Mouse (Mus musculus) lung, embryonic 16.5 days (tissue): ENCODE measurements around the gene Tril. TPM values are rescaled to one million over a fixed set of nuclear protein-coding genes. Genes with fewer than 3 reads are reported as not detected.
A peak's percentile ranks its signal among the peaks of the same experiment; 100 is the strongest.

Experiments used
- ATAC-seq: fragments of 200-750 bp; cut with Nextera tagmentation; 2 replicates; pipeline ENCODE4 v1.8.0; 2017; ENCODE audit warnings: low read depth, mild to moderate bottlenecking, moderate library complexity
- H3K27ac ChIP-seq: fragments of 300-500 bp; sonication (generic); 2 replicates; pipeline ENCODE4 v1.5.1; 2014; ENCODE audit warnings: mild to moderate bottlenecking, control low read depth, low read length
- H3K27me3 ChIP-seq: fragments of 300-500 bp; sonication (generic); 2 replicates; pipeline ENCODE4 v1.6.1; 2014; ENCODE audit warnings: low read depth, low read length, mixed read lengths; ENCODE audit not compliant: control insufficient read depth, insufficient read depth
- H3K36me3 ChIP-seq: fragments of 300-500 bp; sonication (generic); 2 replicates; pipeline ENCODE4 v1.6.1; 2014; ENCODE audit warnings: low read length; ENCODE audit not compliant: control insufficient read depth, insufficient read depth
- H3K4me1 ChIP-seq: fragments of 300-500 bp; sonication (generic); replicated peaks from 2 replicates; pipeline ENCODE4 v1.6.1; 2014; ENCODE audit warnings: low read length, mixed read lengths; ENCODE audit not compliant: control insufficient read depth, insufficient read depth
- H3K4me2 ChIP-seq: fragments of 300-500 bp; sonication (generic); 2 replicates; pipeline ENCODE4 v1.6.1; 2014; ENCODE audit warnings: low read depth, low read length, control low read depth
- H3K4me3 ChIP-seq: fragments of 300-500 bp; sonication (generic); 2 replicates; pipeline ENCODE4 v1.5.1; 2014; ENCODE audit warnings: mild to moderate bottlenecking, low read length, control low read depth
- H3K9ac ChIP-seq: fragments of 300-500 bp; sonication (generic); 2 replicates; pipeline ENCODE4 v1.6.1; 2014; ENCODE audit warnings: low read length, control low read depth
- H3K9me3 ChIP-seq: fragments of 300-500 bp; sonication (generic); 2 replicates; pipeline ENCODE4 v1.6.1; 2016; ENCODE audit warnings: low read length; ENCODE audit not compliant: control insufficient read depth
- WGBS: fragments of 180-500 bp; shearing (Covaris S2); extraction: QIAGEN DNeasy Blood & Tissue Kit; methylation state at CpG from one replicate; pipeline ENCODE4 v1.1.7; 2014; 5-methylcytosine and 5-hydroxymethylcytosine counted together
- polyA plus RNA-seq: library from polyadenylated mRNA; unstranded; fragments of >200 nt; fragmentation: Nextera tagmentation; extraction: Ambion mirVana; gene quantifications from 2 replicates; pipeline ENCODE4 v1.2.1, GENCODE M21; 2015

Gene Tril
- polyA plus RNA-seq, 1 experiment from 2014 or later, result 38.9 TPM

GRCm38 (mm10) chr6:53779526-53779925 is 41.1 kb downstream of the Tril start:
- Histone ChIP-seq H3K27me3 (no peaks in the 10 kb centered on the region; the same call in 1 of the 2 replicates), H3K36me3 (no peaks in the 10 kb centered on the region), H3K9ac (no peak overlapping the region), H3K4me3 (no peak overlapping the region), H3K27ac (no peak overlapping the region), H3K4me1 (no peaks in the 10 kb centered on the region), H3K9me3 (no peaks in the 10 kb centered on the region), H3K4me2 (no peak overlapping the region)
- ATAC-seq, result no peak
- 59% methylated on average over 7 of the region's 7 CpGs for WGBS

- WGBS, result 39% methylated on average over 8 of the region's 8 CpGs
- no peak overlapping the region for H3K4me2 ChIP-seq
- no peak overlapping the region for H3K9ac ChIP-seq
- peak; percentile 20; the same call in 1 of the 2 replicates for ATAC-seq
- no peak overlapping the region for H3K4me3 ChIP-seq
- H3K27me3 ChIP-seq, result no peaks in the 10 kb centered on the region
- H3K9me3 ChIP-seq, result no peaks in the 10 kb centered on the region
- H3K27ac ChIP-seq, result no peak overlapping the region
- H3K36me3 ChIP-seq, result no peaks in the 10 kb centered on the region
- no peaks in the 10 kb centered on the region for H3K4me1 ChIP-seq
Measured at GRCm38 (mm10) chr6:53778424-53778955, 42.1 kb downstream of the Tril start.

- no peak overlapping the region for H3K4me2 ChIP-seq
- H3K9me3 ChIP-seq, result no peaks in the 10 kb centered on the region
- H3K4me3 ChIP-seq, result no peak overlapping the region
- H3K9ac ChIP-seq, result no peak overlapping the region
- H3K27me3 ChIP-seq, result no peaks in the 10 kb centered on the region
- WGBS, result 89% methylated on average over 4 of the region's 4 CpGs
- no peak overlapping the region for H3K27ac ChIP-seq
- H3K4me1 ChIP-seq, result no peaks in the 10 kb centered on the region
- no peaks in the 10 kb centered on the region for H3K36me3 ChIP-seq
- no peak for ATAC-seq
Measured at GRCm38 (mm10) chr6:53768275-53768674, 52.4 kb downstream of the Tril start.

GRCm38 (mm10) chr6:53766243-53766915 is 54.3 kb downstream of the Tril start:
- Histone ChIP-seq H3K4me3 (no peak overlapping the region), H3K27me3 (no peaks in the 10 kb centered on the region), H3K9me3 (no peaks in the 10 kb centered on the region), H3K27ac (no peak overlapping the region), H3K4me1 (no peaks in the 10 kb centered on the region), H3K9ac (no peak overlapping the region), H3K36me3 (no peaks in the 10 kb centered on the region), H3K4me2 (no peak overlapping the region)
- WGBS, result 19% methylated on average over 10 of the region's 10 CpGs
- ATAC-seq, result no peak

- Histone ChIP-seq H3K9ac (no peak overlapping the region), H3K4me3 (no peak overlapping the region), H3K4me2 (no peak overlapping the region), H3K27me3 (no peaks in the 10 kb centered on the region), H3K4me1 (no peaks in the 10 kb centered on the region), H3K9me3 (no peaks in the 10 kb centered on the region), H3K27ac (no peak overlapping the region), H3K36me3 (no peaks in the 10 kb centered on the region)
- 54% methylated on average over 8 of the region's 8 CpGs for WGBS
- ATAC-seq, result no peak
Measured at GRCm38 (mm10) chr6:53765731-53766130, 54.9 kb downstream of the Tril start.

Other genes with a start within 250 kb of the Tril start
- gene Cpvl, start 157.8 kb upstream of the Tril start, polyA plus RNA-seq, result 0.10 TPM in 1 of 2 replicates, not detected in the other
- 9.4 and 11.1 TPM in 2 replicates for gene Chn2, start 218.7 kb upstream of the Tril start, polyA plus RNA-seq